In the genomic region with DNA sequence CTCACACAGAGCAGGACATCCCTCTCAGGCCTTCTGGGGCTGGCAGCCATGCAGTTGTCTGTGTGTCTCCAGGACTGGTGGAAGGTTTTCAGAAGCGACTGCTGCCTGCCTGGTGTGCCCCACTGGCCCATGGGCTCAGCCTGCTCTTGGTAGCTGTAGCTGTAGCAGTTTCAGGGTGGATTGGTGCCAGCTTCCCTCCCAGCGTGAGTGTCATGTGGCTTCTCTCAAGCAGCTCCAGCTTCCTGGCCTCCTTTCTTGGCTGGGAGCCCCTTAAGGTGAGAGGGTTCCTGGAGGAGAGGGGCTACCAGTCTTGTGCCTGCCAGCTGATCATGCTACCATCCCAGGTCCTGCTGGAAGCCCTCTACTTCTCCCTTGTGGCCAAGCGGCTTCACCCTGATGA, we compare ENCODE assay signal across 21 mouse cellular contexts. TPM values are rescaled to one million over a fixed set of nuclear protein-coding genes. Genes with fewer than 3 reads are reported as not detected.
A peak's percentile ranks its signal among the peaks of the same experiment; 100 is the strongest.
DNase-seq lines count a peak whose midpoint lies in the region; ATAC-seq lines count a peak whose summit lies in the region.
"Had no signal": no experiment of that assay in that cellular context is flagged by ENCODE, and none has a peak within 500 bp of the region (broad histone marks: within the 10 kb centered on the region; RNA-seq: fewer than 3 reads in every experiment).

No protein-coding gene starts in this region.

- no peak for ATAC-seq in heart, embryonic 11.5 days (replicated peaks; ENCODE audit: insufficient number of reproducible peaks, low FRiP score, low TSS enrichment)
- ATAC-seq: forebrain, embryonic 13.5 days; liver, postnatal 0 days had no signal

- H3K4me3 ChIP-seq in heart, embryonic 11.5 days (ENCODE audit: low read depth, low read length) = no peak overlapping the region
- H3K4me3 ChIP-seq: embryonic facial prominence, embryonic 12.5 days; erythroblast, embryonic 14.5 days; forebrain, embryonic 13.5 days; hindbrain, embryonic 12.5 days; layer of hippocampus, adult 2 months; neural tube, embryonic 12.5 days had no signal

- no peak overlapping the region for H3K4me2 ChIP-seq in heart, embryonic 11.5 days
- H3K4me2 ChIP-seq: embryonic facial prominence, embryonic 12.5 days; forebrain, embryonic 13.5 days; hindbrain, embryonic 12.5 days; neural tube, embryonic 12.5 days had no signal

- DNase-seq in cerebellum, adult 11 months = peak; percentile 71
- no peak for DNase-seq in cerebellum, postnatal 4 days (ENCODE audit: low spot score in 2 of 2)
- peak; percentile 47 to 55 for DNase-seq in heart, postnatal 10 days
- DNase-seq in MN1 (ENCODE audit: low spot score) = peak; percentile 65
- peak; percentile 82 for DNase-seq in cerebellum, adult 9-11 months
- DNase-seq in spleen, postnatal 14 days (ENCODE audit: low spot score in 2 of 2) = no peak
- no peak for DNase-seq in adrenal gland, postnatal 36 days
- DNase-seq: adrenal gland, postnatal 14 days; gastrocnemius, postnatal 25 days; kidney, adult 18-20 months; kidney, postnatal 14 days; liver, postnatal 0 days; lung, postnatal 4 days; thymus, postnatal 36 days had no signal

- H3K9me3 ChIP-seq in heart, embryonic 11.5 days (replicated peaks; ENCODE audit: control insufficient read depth, low read length) = no peaks in the 10 kb centered on the region
- H3K9me3 ChIP-seq: embryonic facial prominence, embryonic 12.5 days; forebrain, embryonic 13.5 days; hindbrain, embryonic 12.5 days; neural tube, embryonic 12.5 days had no signal

- no peaks in the 10 kb centered on the region for H3K27me3 ChIP-seq in heart, embryonic 11.5 days (ENCODE audit: control insufficient read depth, insufficient read depth, low read length)
- H3K27me3 ChIP-seq: embryonic facial prominence, embryonic 12.5 days; forebrain, embryonic 13.5 days; hindbrain, embryonic 12.5 days; neural tube, embryonic 12.5 days had no signal

- WGBS in heart, embryonic 11.5 days (ENCODE audit: insufficient replicate concordance) = 78% methylated on average over 3 of the region's 3 CpGs

- peaks cover 50% of the 10 kb centered on the region for H3K36me3 ChIP-seq in heart, embryonic 11.5 days (ENCODE audit: control insufficient read depth, insufficient read depth, low read length)

- no peak overlapping the region for H3K9ac ChIP-seq in heart, embryonic 11.5 days (ENCODE audit: low read depth, low read length)
- H3K9ac ChIP-seq: embryonic facial prominence, embryonic 12.5 days; forebrain, embryonic 13.5 days; hindbrain, embryonic 12.5 days; liver, postnatal 0 days; neural tube, embryonic 12.5 days had no signal

- H3K27ac ChIP-seq in heart, embryonic 11.5 days (ENCODE audit: low read depth, low read length) = no peak overlapping the region
- H3K27ac ChIP-seq: embryonic facial prominence, embryonic 12.5 days; forebrain, embryonic 13.5 days; hindbrain, embryonic 12.5 days; neural tube, embryonic 12.5 days had no signal

- intact Hi-C loops in heart, postnatal 10 days (cut with DNase I) = loop anchor here (5.0 kb wide), 1 partner anchor 44 kb away; a partner anchor contains a TSS

- H3K4me1 ChIP-seq in heart, embryonic 11.5 days (ENCODE audit: control insufficient read depth, insufficient read depth, low read length) = no peaks in the 10 kb centered on the region
- H3K4me1 ChIP-seq: embryonic facial prominence, embryonic 12.5 days; forebrain, embryonic 13.5 days; hindbrain, embryonic 12.5 days; neural tube, embryonic 12.5 days had no signal

RNA-seq across cellular contexts. Expression of a gene that starts 41.3 kb away (rescaled TPM):
- 10 to 100 TPM; 60.1 to 72.2 TPM for total RNA-seq in heart, postnatal 10 days (2021)
- polyA plus RNA-seq in heart, embryonic 11.5 days (2014; fragmentation: Nextera tagmentation; extraction: Ambion mirVana) = 8.9 and 9.2 TPM in 2 replicates
- 10 to 100 TPM; 46.9 to 49.1 TPM for total RNA-seq in adrenal gland, postnatal 36 days (2021)

RNA-seq across cellular contexts. Expression of a gene that starts 41.5 kb away (rescaled TPM):
- 10 to 100 TPM; 86.0 to 95.6 TPM for total RNA-seq in heart, postnatal 10 days (2021)
- polyA plus RNA-seq in heart, embryonic 11.5 days (2014; fragmentation: Nextera tagmentation; extraction: Ambion mirVana) = 46.7 and 50.6 TPM in 2 replicates
- total RNA-seq in adrenal gland, postnatal 36 days (2021) = 100 to 1,000 TPM in 1 of 2 experiments, 10 to 100 TPM in 1; 79.2 to 103 TPM

RNA-seq across cellular contexts. Expression of a gene that starts 41.5 kb away (rescaled TPM):
- total RNA-seq in heart, postnatal 10 days (2021) = 1 to 10 TPM; 3.2 to 3.4 TPM
- polyA plus RNA-seq in heart, embryonic 11.5 days (2014; fragmentation: Nextera tagmentation; extraction: Ambion mirVana) = 9.1 and 9.8 TPM in 2 replicates
- total RNA-seq in adrenal gland, postnatal 36 days (2021) = 1 to 10 TPM; 7.8 TPM

RNA-seq across cellular contexts. Expression of a gene that starts 56.9 kb away (rescaled TPM):
- total RNA-seq in heart, postnatal 10 days (2021) = under 1 TPM; 0.32 to 0.45 TPM
- polyA plus RNA-seq in heart, embryonic 11.5 days (2014; fragmentation: Nextera tagmentation; extraction: Ambion mirVana) = 1.1 and 1.9 TPM in 2 replicates
- 1 to 10 TPM in 1 of 2 experiments, under 1 TPM in 1; 0.70 to 1.3 TPM for total RNA-seq in adrenal gland, postnatal 36 days (2021)

RNA-seq across cellular contexts. Expression of a gene that starts 59.2 kb away (rescaled TPM):
- total RNA-seq in heart, postnatal 10 days (2021) = 100 to 1,000 TPM; 108 to 133 TPM
- 52.7 and 58.0 TPM in 2 replicates for polyA plus RNA-seq in heart, embryonic 11.5 days (2014; fragmentation: Nextera tagmentation; extraction: Ambion mirVana)
- total RNA-seq in adrenal gland, postnatal 36 days (2021) = 10 to 100 TPM; 48.0 to 88.5 TPM

Comparison
In these comparisons a context has a peak if more than half of its experiments do, and no peak if none do; other contexts are left out.
1. DNase-seq: peak in cerebellum, adult 11 months (single experiment), heart, postnatal 10 days (2 of 2), MN1 (single experiment) and cerebellum, adult 9-11 months (single experiment); none in cerebellum, postnatal 4 days (0 of 2), spleen, postnatal 14 days (0 of 2) and adrenal gland, postnatal 36 days (0 of 2).